Comparison of ENCODE assay signal across 8 mouse cellular contexts in genomic region chr5:114567565-114568197, GRCm38 (mm10). TPM values are rescaled to one million over a fixed set of nuclear protein-coding genes. Genes with fewer than 3 reads are reported as not detected.
DNase-seq lines count a peak whose midpoint lies in the region; ATAC-seq and TF ChIP-seq lines count a peak whose summit lies in the region.

Gene Fam222a, plus strand, starts transcription at chr5:114568016.

- peaks cover 26% of the 10 kb centered on the region for H3K4me1 ChIP-seq in forebrain, postnatal 0 days (ENCODE audit: insufficient read depth)
- H3K4me1 ChIP-seq in hindbrain, embryonic 15.5 days (replicated peaks) = peaks cover 50% of the 10 kb centered on the region

- peaks cover 6% of the 10 kb centered on the region; the same call in 1 of the 2 replicates for H3K27me3 ChIP-seq in forebrain, postnatal 0 days (ENCODE audit: insufficient read depth, low read length)
- H3K27me3 ChIP-seq in hindbrain, embryonic 15.5 days = no peaks in the 10 kb centered on the region

- intact Hi-C loops in left cerebral cortex, adult 2 months (cut with DNase I) = loop anchor here (1.0 to 5.0 kb wide), 3 partner anchors 41 to 660 kb away; partner anchors contain the start of gene Coro1c

- H3K9me3 ChIP-seq in forebrain, postnatal 0 days (ENCODE audit: low read length) = no peaks in the 10 kb centered on the region
- no peaks in the 10 kb centered on the region for H3K9me3 ChIP-seq in hindbrain, embryonic 15.5 days

- peak; percentile 63 for ATAC-seq in forebrain, postnatal 0 days
- ATAC-seq in hindbrain, embryonic 15.5 days (ENCODE audit: low FRiP score, low read depth) = peak; percentile 63
- ATAC-seq in erythroid progenitor cell, adult 5-6 weeks (replicated peaks; ENCODE audit: low FRiP score, poor library complexity, severe bottlenecking) = no peak

- 1% methylated on average over 61 of the region's 72 CpGs for WGBS in forebrain, postnatal 0 days
- WGBS in hindbrain, embryonic 15.5 days = under 1% methylated on average over 64 of the region's 72 CpGs

- peak within 1 kb of the TSS; percentile 76 for H3K4me3 ChIP-seq in forebrain, postnatal 0 days (ENCODE audit: low read depth, low read length)
- peak within 1 kb of the TSS; percentile 64 for H3K4me3 ChIP-seq in hindbrain, embryonic 15.5 days
- peak within 1 kb of the TSS; percentile 85 for H3K4me3 ChIP-seq in left cerebral cortex, adult 2 months

- TF ChIP-seq CTCF in forebrain, postnatal 0 days (IDR thresholded peaks at IDR 0.05; ENCODE audit: low read depth) = peak; percentile 74
- peak; percentile 73 for TF ChIP-seq CTCF in left cerebral cortex, adult 2 months (IDR thresholded peaks at IDR 0.05)

- H3K27ac ChIP-seq in forebrain, postnatal 0 days (ENCODE audit: low read depth, low read length) = peak within 1 kb of the TSS; percentile 81
- H3K27ac ChIP-seq in hindbrain, embryonic 15.5 days (replicated peaks) = peak within 1 kb of the TSS; percentile 86
- peak within 1 kb of the TSS; percentile 86 for H3K27ac ChIP-seq in left cerebral cortex, adult 2 months

- peak; percentile 76 for DNase-seq in R1 (ENCODE audit: low read depth, low spot score)
- peak; percentile 68 to 80 for DNase-seq in cerebellum, adult 18-20 months
- peak; percentile 81 for DNase-seq in forebrain, postnatal 0 days
- peak; percentile 64 to 75 for DNase-seq in left cerebral cortex, adult 2 months (ENCODE audit: extremely low spot score in 1 of 2, low spot score in 2 of 2)
- DNase-seq in lung, postnatal 4 days = peak; percentile 79 to 87
- DNase-seq in right cerebral cortex, postnatal 14 days = peak; percentile 70

- H3K36me3 ChIP-seq in forebrain, postnatal 0 days (ENCODE audit: insufficient read depth) = no peaks in the 10 kb centered on the region
- H3K36me3 ChIP-seq in hindbrain, embryonic 15.5 days = no peaks in the 10 kb centered on the region

- H3K9ac ChIP-seq in forebrain, postnatal 0 days = peak within 1 kb of the TSS; percentile 65
- peak within 1 kb of the TSS; percentile 73 for H3K9ac ChIP-seq in hindbrain, embryonic 15.5 days

- peak within 1 kb of the TSS; percentile 83 for H3K4me2 ChIP-seq in forebrain, postnatal 0 days (ENCODE audit: low read depth)
- H3K4me2 ChIP-seq in hindbrain, embryonic 15.5 days = peak within 1 kb of the TSS; percentile 83

RNA-seq across cellular contexts. Expression of gene Fam222a, which starts in this region (rescaled TPM):
- total RNA-seq in forebrain, postnatal 0 days (2014; rRNA removed) = 6.2 and 8.2 TPM in 2 replicates
- polyA plus RNA-seq in forebrain, postnatal 0 days (2015; fragmentation: Nextera tagmentation; extraction: Ambion mirVana) = 2.9 and 3.4 TPM in 2 replicates
- polyA plus RNA-seq in hindbrain, embryonic 15.5 days (2015; fragmentation: Nextera tagmentation; extraction: Ambion mirVana) = 6.6 and 8.3 TPM in 2 replicates
- 1 to 10 TPM; 7.9 to 9.0 TPM for total RNA-seq in left cerebral cortex, adult 2 months (2021)
- total RNA-seq in erythroid progenitor cell, adult 5-6 weeks (2015; ENCODE audit: low replicate concordance) = 2.9 TPM in 1 of 2 replicates, not detected in the other
- total RNA-seq in erythroid progenitor cell, adult 5-6 weeks (2017; ENCODE audit: low replicate concordance) = 0.39 TPM in 1 of 2 replicates, not detected in the other
